Mouse (Mus musculus) lung, adult 2 months (tissue): ENCODE data around the gene Etfa. TPM values are rescaled to one million over a fixed set of nuclear protein-coding genes. Genes with fewer than 3 reads are reported as not detected.

Source experiments
- DNase-seq: peaks from one replicate; pipeline ENCODE4 v3.0.0; 2022
- H3K4me1 ChIP-seq: fragments of 200-500 bp; 2 replicates; pipeline ENCODE4 v1.6.1; 2011; ENCODE audit warnings: low read length; ENCODE audit not compliant: control insufficient read depth, insufficient read depth
- H3K4me3 ChIP-seq: fragments of 200-500 bp; replicated peaks from 2 replicates; pipeline ENCODE3; 2011; ENCODE audit warnings: low read depth, mild to moderate bottlenecking, control low read depth, low read length; ENCODE audit errors: extremely low read depth
- CTCF ChIP-seq: fragments of 200-500 bp; IDR thresholded peaks from 2 replicates; pipeline ENCODE4 v1.5.1; 2011; ENCODE audit warnings: mild to moderate bottlenecking, low read length, control low read depth; ENCODE audit not compliant: insufficient read depth
- POLR2A ChIP-seq: fragments of 200-500 bp; IDR thresholded peaks from 2 replicates; pipeline ENCODE4 v1.6.1; 2011; ENCODE audit warnings: low read depth, mild to moderate bottlenecking, control low read depth, low read length, borderline replicate concordance; ENCODE audit errors: extremely low read depth
- WGBS: fragments of 180-500 bp; shearing (Covaris S2); methylation state at CpG from one replicate; pipeline ENCODE4 v1.1.7; 2018; 5-methylcytosine and 5-hydroxymethylcytosine counted together
- polyA plus RNA-seq: library from polyadenylated mRNA; depleted of rRNA; stranded (reverse); fragments of >200 nt; gene quantifications from 2 replicates; pipeline ENCODE4 v1.2.3, GENCODE M21; 2012; rRNA removed

The Etfa gene
- polyA plus RNA-seq, 1 experiment: 40.6 TPM

- WGBS: 47% methylated on average over 3 of the region's 3 CpGs
Observed at GRCm38 (mm10) chr9:55409833-55410232, 102.2 kb downstream of the Etfa start.

GRCm38 (mm10) chr9:55408851-55409250, 103.2 kb downstream of the Etfa start:
- WGBS: 27% methylated on average over 4 of the region's 4 CpGs
- no peak for TF ChIP-seq POLR2A
- TF ChIP-seq CTCF: no peak
- Histone ChIP-seq H3K4me1 (no peaks in the 10 kb centered on the region), H3K4me3 (no peak overlapping the region)
- DNase-seq: no peak

More at GRCm38 (mm10) chr9:55409833-55410232, 102.2 kb downstream of the Etfa start:
- no peak for TF ChIP-seq POLR2A
- TF ChIP-seq CTCF: no peak
- Histone ChIP-seq H3K4me1 (no peaks in the 10 kb centered on the region), H3K4me3 (no peak overlapping the region)
- DNase-seq: no peak

- no peak overlapping the region for H3K4me3 ChIP-seq
- DNase-seq: no peak
- WGBS: 63% methylated on average over 2 of the region's 2 CpGs
- no peaks in the 10 kb centered on the region for H3K4me1 ChIP-seq
- TF ChIP-seq CTCF (no peak), POLR2A (no peak)
Observed at GRCm38 (mm10) chr9:55406773-55407172, 105.3 kb downstream of the Etfa start.

- no peaks in the 10 kb centered on the region for H3K4me1 ChIP-seq
- H3K4me3 ChIP-seq: no peak overlapping the region
- DNase-seq: no peak
- TF ChIP-seq POLR2A (no peak), CTCF (no peak)
- 60% methylated on average over 6 of the region's 6 CpGs for WGBS
Observed at GRCm38 (mm10) chr9:55404976-55405702, 106.9 kb downstream of the Etfa start.

Other genes with a start within 250 kb of the Etfa start
- 3.5 and 3.7 TPM in 2 replicates for gene Nrg4, start 185.4 kb downstream of the Etfa start, polyA plus RNA-seq
- 0.29 and 0.33 TPM in 2 replicates for gene Tmem266, start 185.3 kb downstream of the Etfa start, polyA plus RNA-seq
- 0.22 TPM in 1 of 2 replicates, not detected in the other for gene Isl2, start 26.4 kb upstream of the Etfa start, polyA plus RNA-seq